Mouse (Mus musculus): ENCODE measurements around the gene Mars.

The Mars gene

DNA sequence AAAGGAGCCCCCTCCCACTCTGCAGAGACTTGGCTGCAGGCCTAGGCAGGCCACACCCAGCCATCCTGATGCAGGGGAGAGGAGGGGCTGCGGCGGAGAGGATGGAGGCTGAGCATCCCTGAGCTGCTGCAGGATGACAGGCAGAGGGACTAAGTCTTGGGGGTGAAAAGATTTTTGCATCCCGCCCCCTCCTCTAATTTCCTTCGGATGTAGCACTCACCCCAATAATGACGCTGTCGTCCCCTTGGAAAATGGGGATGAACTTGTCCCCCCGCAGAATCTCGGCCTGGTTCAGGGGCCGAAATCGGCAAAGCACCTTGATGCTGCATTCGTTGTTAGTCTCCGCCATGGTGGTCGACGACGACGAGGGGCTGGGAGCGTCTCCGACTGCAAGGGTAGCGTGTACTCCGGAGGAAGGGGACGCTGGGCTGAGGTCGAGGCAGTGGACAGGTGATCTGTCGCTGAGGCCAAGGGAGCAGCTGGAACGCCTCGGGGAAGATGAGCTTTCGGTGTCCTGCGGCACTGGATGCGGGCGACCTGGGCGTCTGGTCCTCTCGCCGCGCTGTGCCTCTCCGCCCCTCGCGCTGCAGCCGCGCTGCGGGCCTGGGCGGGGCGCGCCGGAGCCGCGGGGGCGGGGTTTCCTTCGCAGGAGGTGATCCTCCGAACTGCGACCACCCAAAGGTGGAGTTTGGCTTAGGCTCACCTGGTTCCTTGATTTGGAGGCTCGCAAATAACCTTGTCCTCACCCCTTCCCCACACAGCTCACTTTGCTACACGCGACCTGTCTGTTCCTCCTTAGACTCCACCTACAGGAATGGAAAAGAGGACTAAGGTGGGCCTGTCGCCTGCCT is 48.8 kb downstream of the Mars start, which contains the start of gene Kif5a:
Gene Kif5a, minus strand, starts transcription at position 801 of the 851 bp plus-strand sequence.
- DNase-seq (ENCODE audit: inconsistent ontology term), result peak; percentile 24

GRCm38 (mm10) chr10:127261706-127262547 is 49.7 kb downstream of the Mars start:
- no peak for DNase-seq (ENCODE audit: inconsistent ontology term)

DNA sequence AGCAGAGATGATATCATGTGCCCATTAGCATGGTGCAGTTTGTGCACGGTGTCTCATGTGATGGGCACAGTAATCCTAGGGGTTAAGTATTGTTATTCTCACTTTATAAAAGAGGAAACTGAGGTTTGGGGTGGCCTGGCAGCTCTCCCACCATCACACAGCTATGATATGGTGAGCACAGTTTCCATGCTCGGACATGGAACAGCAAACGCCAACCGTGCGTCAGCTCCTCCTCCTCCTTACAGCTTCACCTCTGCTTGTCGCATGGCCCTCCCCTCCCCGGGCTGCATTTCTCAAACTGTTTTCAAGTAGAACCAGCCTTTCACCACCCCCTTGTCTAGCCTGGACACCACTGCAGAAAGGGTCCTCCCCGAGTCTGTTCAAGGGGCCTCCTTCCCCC is 53.1 kb downstream of the Mars start:
- DNase-seq (ENCODE audit: inconsistent ontology term), result no peak

DNA sequence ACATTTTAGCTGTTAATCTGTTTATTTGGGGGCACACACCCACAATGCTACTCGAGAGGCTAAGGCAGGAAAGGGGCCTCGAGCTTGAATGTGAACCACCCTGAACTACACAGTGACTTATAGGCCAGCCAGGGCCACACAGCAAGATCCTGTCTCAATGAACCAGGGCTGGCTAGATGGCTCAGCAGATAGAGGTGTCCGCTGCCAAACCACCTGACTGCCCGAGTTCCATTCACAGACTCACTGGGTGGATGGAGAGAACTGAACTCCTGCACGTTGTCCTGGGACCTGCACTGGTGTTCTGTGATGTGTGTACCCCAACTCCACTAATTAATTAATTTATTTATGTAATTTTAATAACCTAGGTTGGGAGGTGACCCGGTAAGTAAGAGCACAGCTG is 53.8 kb downstream of the Mars start:
- no peak for DNase-seq (ENCODE audit: inconsistent ontology term)

DNA sequence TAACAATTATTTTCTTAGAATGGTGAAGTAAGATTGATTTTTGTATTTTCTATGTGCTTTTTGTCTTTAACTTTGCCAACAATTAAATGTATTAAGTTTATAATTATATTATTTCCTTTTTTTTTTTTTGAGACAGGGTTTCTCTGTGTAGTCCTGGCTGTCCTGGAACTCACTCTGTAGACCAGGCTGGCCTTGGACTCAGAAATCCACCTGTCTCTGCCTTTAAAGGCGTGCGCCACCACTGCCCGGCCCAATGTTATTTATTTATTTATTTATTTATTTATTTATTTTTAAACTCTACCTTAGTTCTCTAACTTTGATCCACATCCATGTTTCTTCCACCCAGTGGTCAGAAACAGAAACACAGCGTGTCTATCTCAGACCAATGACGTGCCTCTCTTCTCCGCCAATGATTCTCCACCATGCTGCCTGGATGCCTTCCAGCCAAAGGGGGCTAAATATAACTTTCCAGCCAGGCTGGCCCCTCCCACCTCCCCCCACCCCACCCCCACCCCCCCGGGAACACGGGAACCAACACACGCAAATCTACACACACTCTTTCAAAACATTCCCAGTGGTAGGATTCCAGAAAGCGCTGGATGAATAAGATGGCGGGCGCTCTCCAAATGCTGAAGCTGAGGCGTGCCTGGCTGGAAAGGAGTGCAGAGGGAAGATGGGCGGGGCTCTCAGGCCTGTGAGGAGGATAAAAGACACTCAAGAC is 55.8 kb downstream of the Mars start:
- DNase-seq (ENCODE audit: inconsistent ontology term), result peak; percentile 59

DNA sequence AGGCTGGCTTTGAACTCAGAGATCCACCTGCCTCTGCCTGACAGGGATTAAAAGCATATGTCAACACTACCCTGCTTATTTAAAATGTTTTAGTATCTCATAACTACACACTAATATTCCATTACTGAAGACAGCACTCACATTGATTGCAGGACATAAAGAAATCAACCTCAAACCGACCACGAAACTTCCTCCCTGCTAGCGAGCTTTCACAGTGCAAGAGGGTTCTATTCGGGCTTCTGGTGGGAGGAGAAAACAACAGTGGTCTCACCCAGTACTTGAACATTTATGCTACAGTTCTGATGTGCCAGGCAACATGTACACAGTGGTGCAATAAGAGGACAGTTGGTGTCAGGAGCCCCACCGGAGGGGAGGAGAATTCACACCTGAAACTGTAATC is 60.8 kb downstream of the Mars start:
- DNase-seq (ENCODE audit: inconsistent ontology term), result no peak

All from Muller cell, postnatal 12 days (primary cell).